9 mouse cellular contexts compared by ENCODE assay signal in genomic region chr4:62637856-62638604, GRCm38 (mm10).
DNase-seq lines count a peak whose midpoint lies in the region; ATAC-seq and TF ChIP-seq lines count a peak whose summit lies in the region.
"Had no signal": no experiment of that assay in that cellular context is flagged by ENCODE, and none has a peak within 500 bp of the region (broad histone marks: within the 10 kb centered on the region; RNA-seq: fewer than 3 reads in every experiment).

No protein-coding gene starts in this region.

- no peak overlapping the region for H3K4me3 ChIP-seq in lung, postnatal 0 days (ENCODE audit: low read depth, low read length)
- no peak overlapping the region for H3K4me3 ChIP-seq in cerebellum, adult 2 months (replicated peaks; ENCODE audit: insufficient read depth, low read depth, low read length)
- no peak overlapping the region for H3K4me3 ChIP-seq in intestine, postnatal 0 days (ENCODE audit: low read depth, low read length)
- H3K4me3 ChIP-seq in forebrain, postnatal 0 days (ENCODE audit: low read depth, low read length): no peak overlapping the region
- no peak overlapping the region for H3K4me3 ChIP-seq in forebrain, embryonic 12.5 days (replicated peaks)
- H3K4me3 ChIP-seq: embryonic facial prominence, embryonic 13.5 days had no signal

- DNase-seq in lung, postnatal 0 days (ENCODE audit: low spot score): peak; percentile 69
- no peak for DNase-seq in lung, postnatal 14 days
- peak; percentile 64 to 81 for DNase-seq in cerebellum, adult 2 months
- DNase-seq in forebrain, postnatal 0 days: no peak
- DNase-seq in liver: no peak
- DNase-seq: right cerebral cortex, postnatal 14 days had no signal

- no peak for TF ChIP-seq POLR2A in cerebellum, adult 2 months (IDR thresholded peaks at IDR 0.05; ENCODE audit: borderline replicate concordance, insufficient read depth, low read length)

- no peaks in the 10 kb centered on the region for H3K27me3 ChIP-seq in lung, postnatal 0 days (replicated peaks; ENCODE audit: insufficient read depth, low read length)
- no peaks in the 10 kb centered on the region for H3K27me3 ChIP-seq in cerebellum, adult 2 months (ENCODE audit: control insufficient read depth, insufficient read depth, low read length)
- no peaks in the 10 kb centered on the region for H3K27me3 ChIP-seq in intestine, postnatal 0 days (replicated peaks; ENCODE audit: control insufficient read depth, insufficient read depth, low read length)
- H3K27me3 ChIP-seq in forebrain, postnatal 0 days (ENCODE audit: insufficient read depth, low read length): no peaks in the 10 kb centered on the region
- H3K27me3 ChIP-seq in forebrain, embryonic 12.5 days: no peaks in the 10 kb centered on the region
- H3K27me3 ChIP-seq: embryonic facial prominence, embryonic 13.5 days had no signal

- no peaks in the 10 kb centered on the region for H3K36me3 ChIP-seq in lung, postnatal 0 days (ENCODE audit: insufficient read depth, low read length)
- peaks cover 35% of the 10 kb centered on the region; the same call in 1 of the 2 replicates for H3K36me3 ChIP-seq in intestine, postnatal 0 days (ENCODE audit: control insufficient read depth, insufficient read depth)
- H3K36me3 ChIP-seq in forebrain, postnatal 0 days (ENCODE audit: insufficient read depth): no peaks in the 10 kb centered on the region
- H3K36me3 ChIP-seq in forebrain, embryonic 12.5 days (replicated peaks): peaks cover 61% of the 10 kb centered on the region
- H3K36me3 ChIP-seq: embryonic facial prominence, embryonic 13.5 days had no signal

- peak; percentile 61; the same call in 1 of the 2 replicates for TF ChIP-seq EP300 in lung, postnatal 0 days (IDR thresholded peaks at IDR 0.05)

- H3K27ac ChIP-seq in lung, postnatal 0 days (ENCODE audit: low read length): no peak overlapping the region
- H3K27ac ChIP-seq in cerebellum, adult 2 months (ENCODE audit: insufficient read depth, low read length): peak overlapping the region; percentile 20; the same call in 1 of the 2 replicates
- peak overlapping the region; percentile 74 for H3K27ac ChIP-seq in intestine, postnatal 0 days (ENCODE audit: low read depth, low read length)
- no peak overlapping the region for H3K27ac ChIP-seq in forebrain, postnatal 0 days (ENCODE audit: low read depth, low read length)
- H3K27ac ChIP-seq in forebrain, embryonic 12.5 days: no peak overlapping the region
- H3K27ac ChIP-seq: embryonic facial prominence, embryonic 13.5 days had no signal

- ATAC-seq in lung, postnatal 0 days: peak; percentile 71
- peak; percentile 77 for ATAC-seq in intestine, postnatal 0 days
- ATAC-seq in forebrain, postnatal 0 days: no peak
- ATAC-seq in forebrain, embryonic 12.5 days (ENCODE audit: low FRiP score): no peak

- no peak overlapping the region for H3K4me2 ChIP-seq in lung, postnatal 0 days (replicated peaks; ENCODE audit: low read depth, low read length)
- no peak overlapping the region for H3K4me2 ChIP-seq in intestine, postnatal 0 days (replicated peaks; ENCODE audit: low read depth)
- no peak overlapping the region for H3K4me2 ChIP-seq in forebrain, postnatal 0 days (ENCODE audit: low read depth)
- no peak overlapping the region for H3K4me2 ChIP-seq in forebrain, embryonic 12.5 days
- H3K4me2 ChIP-seq: embryonic facial prominence, embryonic 13.5 days had no signal

- TF ChIP-seq CTCF in lung, postnatal 0 days (IDR thresholded peaks at IDR 0.05): no peak
- no peak for TF ChIP-seq CTCF in cerebellum, adult 2 months (IDR thresholded peaks at IDR 0.05; ENCODE audit: borderline replicate concordance, insufficient read depth, low read depth, low read length)
- TF ChIP-seq CTCF in intestine, postnatal 0 days (IDR thresholded peaks at IDR 0.05; ENCODE audit: low read depth): no peak
- no peak for TF ChIP-seq CTCF in forebrain, postnatal 0 days (IDR thresholded peaks at IDR 0.05; ENCODE audit: low read depth)

- H3K9ac ChIP-seq in lung, postnatal 0 days (replicated peaks; ENCODE audit: low read depth): no peak overlapping the region
- H3K9ac ChIP-seq in intestine, postnatal 0 days (ENCODE audit: low read depth, low read length): no peak overlapping the region
- H3K9ac ChIP-seq in forebrain, postnatal 0 days: no peak overlapping the region
- H3K9ac ChIP-seq in forebrain, embryonic 12.5 days: no peak overlapping the region
- H3K9ac ChIP-seq: embryonic facial prominence, embryonic 13.5 days had no signal

- H3K9me3 ChIP-seq in lung, postnatal 0 days (ENCODE audit: low read length): no peaks in the 10 kb centered on the region
- no peaks in the 10 kb centered on the region for H3K9me3 ChIP-seq in intestine, postnatal 0 days (ENCODE audit: control insufficient read depth)
- H3K9me3 ChIP-seq in forebrain, postnatal 0 days (ENCODE audit: low read length): no peaks in the 10 kb centered on the region
- H3K9me3 ChIP-seq in forebrain, embryonic 12.5 days: no peaks in the 10 kb centered on the region
- H3K9me3 ChIP-seq: embryonic facial prominence, embryonic 13.5 days had no signal

- 43% methylated on average over 4 of the region's 4 CpGs for WGBS in lung, postnatal 0 days
- WGBS in cerebellum, adult 2 months: 44% methylated on average over 4 of the region's 4 CpGs
- WGBS in intestine, postnatal 0 days: 39% methylated on average over 4 of the region's 4 CpGs
- 90% methylated on average over 4 of the region's 4 CpGs for WGBS in forebrain, postnatal 0 days
- WGBS in forebrain, embryonic 12.5 days: 89% methylated on average over 4 of the region's 4 CpGs

- H3K4me1 ChIP-seq in lung, postnatal 0 days (ENCODE audit: insufficient read depth, low read depth, low read length): peaks cover 12% of the 10 kb centered on the region; the same call in 1 of the 2 replicates
- peaks cover 6% of the 10 kb centered on the region for H3K4me1 ChIP-seq in cerebellum, adult 2 months (ENCODE audit: control insufficient read depth, insufficient read depth, low read length)
- peaks cover 10% of the 10 kb centered on the region for H3K4me1 ChIP-seq in intestine, postnatal 0 days (replicated peaks; ENCODE audit: control insufficient read depth, insufficient read depth, low read length)
- H3K4me1 ChIP-seq in forebrain, postnatal 0 days (ENCODE audit: insufficient read depth): no peaks in the 10 kb centered on the region
- H3K4me1 ChIP-seq in forebrain, embryonic 12.5 days: no peaks in the 10 kb centered on the region

Comparison
In these comparisons a context has a peak if more than half of its experiments do, and no peak if none do; other contexts are left out.
1. DNase-seq: peak in lung, postnatal 0 days (single experiment) and cerebellum, adult 2 months (2 of 2); none in lung, postnatal 14 days (single experiment), forebrain, postnatal 0 days (single experiment) and liver (single experiment).
2. ATAC-seq: peak in lung, postnatal 0 days (single experiment) and intestine, postnatal 0 days (single experiment); none in forebrain, postnatal 0 days (single experiment) and forebrain, embryonic 12.5 days (single experiment).
3. H3K27ac ChIP-seq: peak in cerebellum, adult 2 months (single experiment) and intestine, postnatal 0 days (single experiment); none in lung, postnatal 0 days (single experiment), forebrain, postnatal 0 days (single experiment) and forebrain, embryonic 12.5 days (single experiment).